Mouse (Mus musculus): ENCODE results near the gene Cybb. TPM values are rescaled to one million over a fixed set of nuclear protein-coding genes. Genes with fewer than 3 reads are reported as not detected.
A peak's percentile ranks its signal among the peaks of the same experiment; 100 is the strongest.
"Not testable (repeated sequence)": the region's sequence is repeated elsewhere in the genome, so short reads cannot be mapped to it uniquely, and the experiment has no call there.

Gene Cybb
- polyA plus RNA-seq (2015; fragmentation: Nextera tagmentation; extraction: Ambion mirVana) = 0.43 and 0.63 TPM in 2 replicates

- Histone ChIP-seq H3K4me3 (no peak within 1 kb of the TSS), H3K36me3 (no peaks in the 10 kb centered on the region), H3K9ac (replicated peaks) (no peak within 1 kb of the TSS), H3K9me3 (no peaks in the 10 kb centered on the region), H3K27ac (replicated peaks) (no peak within 1 kb of the TSS), H3K27me3 (no peaks in the 10 kb centered on the region), H3K4me2 (replicated peaks) (no peak within 1 kb of the TSS), H3K4me1 (no peaks in the 10 kb centered on the region)
- 76% methylated on average over 4 of the region's 4 CpGs for WGBS
- ATAC-seq (replicated peaks) = no peak
These were observed at the start of gene Cybb for GRCm38 (mm10) chrX:9487671-9488070. Gene Cybb, minus strand, starts transcription at chrX:9487771.

- Histone ChIP-seq H3K27me3 (no peaks in the 10 kb centered on the region), H3K9ac (replicated peaks) (no peak overlapping the region), H3K36me3 (no peaks in the 10 kb centered on the region), H3K27ac (replicated peaks) (no peak overlapping the region), H3K4me3 (no peak overlapping the region), H3K4me2 (replicated peaks) (no peak overlapping the region), H3K4me1 (no peaks in the 10 kb centered on the region), H3K9me3 (no peaks in the 10 kb centered on the region)
- WGBS = 96% methylated on average over 3 of the region's 3 CpGs
- ATAC-seq (replicated peaks) = no peak
These were observed 49.3 kb upstream of the Cybb start for GRCm38 (mm10) chrX:9536881-9537280.

- 26% methylated on average over 2 of the region's 2 CpGs for WGBS
- H3K4me3 ChIP-seq; H3K9ac ChIP-seq (replicated peaks); H3K27me3 ChIP-seq; H3K9me3 ChIP-seq; H3K36me3 ChIP-seq; H3K4me2 ChIP-seq (replicated peaks); H3K27ac ChIP-seq (replicated peaks); H3K4me1 ChIP-seq: not testable (repeated sequence)
- ATAC-seq (replicated peaks) = 0 out of 2 replicates have a peak, but pooled peaks have one; percentile 43
These were observed 32.4 kb upstream of the Cybb start for GRCm38 (mm10) chrX:9519969-9520368.

DNA sequence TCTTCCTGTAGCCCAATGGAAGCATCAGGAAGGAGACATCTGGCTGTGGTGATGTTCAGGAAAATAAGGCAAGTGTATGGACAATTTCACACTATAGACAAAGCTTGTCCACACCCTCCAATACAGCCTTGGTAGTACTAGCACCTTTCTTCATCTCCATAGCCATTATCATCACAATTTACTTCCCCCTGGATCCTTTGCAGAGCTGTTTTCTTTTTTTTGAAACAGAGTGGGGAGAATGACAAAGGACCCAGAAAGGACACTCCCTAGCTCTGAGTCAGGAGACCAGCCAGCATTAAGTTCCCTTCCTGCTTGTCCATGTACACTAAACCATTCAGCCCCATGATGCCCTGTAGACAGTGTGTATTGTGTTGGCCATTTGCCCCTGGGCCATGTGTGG lies 30.0 kb upstream of the Cybb start:
- H3K27ac ChIP-seq (replicated peaks); H3K4me1 ChIP-seq; H3K27me3 ChIP-seq; H3K36me3 ChIP-seq; H3K9ac ChIP-seq (replicated peaks); H3K4me2 ChIP-seq (replicated peaks); ATAC-seq (replicated peaks); H3K9me3 ChIP-seq; H3K4me3 ChIP-seq: not testable (repeated sequence)

DNA sequence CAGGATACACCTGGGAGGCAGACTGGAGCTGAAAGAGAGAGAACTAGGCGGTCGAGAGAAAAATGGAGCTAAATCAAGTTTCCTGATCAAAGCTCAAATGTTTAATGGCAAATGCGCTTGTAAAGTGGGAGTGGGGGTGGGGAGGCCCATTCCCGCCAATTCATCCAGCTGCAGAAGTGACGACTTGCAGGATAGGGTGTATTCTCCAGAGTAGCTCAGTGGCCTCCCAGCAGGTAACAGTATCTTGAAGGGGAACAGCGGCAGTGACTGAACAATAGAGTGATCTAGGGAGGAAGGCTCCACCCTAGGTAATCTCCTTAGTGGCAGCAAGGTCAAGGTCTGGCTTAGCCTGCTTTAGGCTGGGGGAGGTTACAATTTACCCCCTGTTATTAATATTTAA lies 12.5 kb downstream of the Cybb start:
- not testable (repeated sequence) for H3K4me1 ChIP-seq; H3K4me2 ChIP-seq (replicated peaks); ATAC-seq (replicated peaks); H3K4me3 ChIP-seq; H3K27ac ChIP-seq (replicated peaks); H3K9me3 ChIP-seq; H3K27me3 ChIP-seq; H3K9ac ChIP-seq (replicated peaks); H3K36me3 ChIP-seq
- WGBS = 89% methylated on average over 6 of the region's 6 CpGs

- Histone ChIP-seq H3K9ac (replicated peaks) (no peak overlapping the region), H3K9me3 (no peaks in the 10 kb centered on the region), H3K36me3 (no peaks in the 10 kb centered on the region), H3K4me1 (no peaks in the 10 kb centered on the region), H3K4me3 (no peak overlapping the region), H3K27me3 (no peaks in the 10 kb centered on the region), H3K4me2 (replicated peaks) (no peak overlapping the region), H3K27ac (replicated peaks) (no peak overlapping the region)
- ATAC-seq (replicated peaks) = no peak
These were observed 13.1 kb downstream of the Cybb start for GRCm38 (mm10) chrX:9474440-9474839.

GRCm38 (mm10) chrX:9473768-9474167 lies 13.8 kb downstream of the Cybb start:
- Histone ChIP-seq H3K9ac (replicated peaks) (no peak overlapping the region), H3K4me3 (no peak overlapping the region), H3K4me2 (replicated peaks) (no peak overlapping the region), H3K27me3 (no peaks in the 10 kb centered on the region), H3K4me1 (no peaks in the 10 kb centered on the region), H3K36me3 (no peaks in the 10 kb centered on the region), H3K27ac (replicated peaks) (no peak overlapping the region), H3K9me3 (no peaks in the 10 kb centered on the region)
- ATAC-seq (replicated peaks) = no peak
- WGBS = 71% methylated on average over 2 of the region's 2 CpGs

- no peak overlapping the region for H3K9ac ChIP-seq (replicated peaks)
- H3K36me3 ChIP-seq = no peaks in the 10 kb centered on the region
- WGBS = 37% methylated on average over 3 of the region's 3 CpGs
- H3K4me3 ChIP-seq = no peak overlapping the region
- no peak overlapping the region for H3K4me2 ChIP-seq (replicated peaks)
- H3K9me3 ChIP-seq = no peaks in the 10 kb centered on the region
- ATAC-seq (replicated peaks) = no peak
- H3K27ac ChIP-seq (replicated peaks) = no peak overlapping the region
- H3K4me1 ChIP-seq = no peaks in the 10 kb centered on the region
- H3K27me3 ChIP-seq = no peaks in the 10 kb centered on the region
These were observed 16.7 kb downstream of the Cybb start for GRCm38 (mm10) chrX:9470811-9471388.

- no peak for ATAC-seq (replicated peaks)
- no peaks in the 10 kb centered on the region for H3K36me3 ChIP-seq
- no peak overlapping the region for H3K4me2 ChIP-seq (replicated peaks)
These were observed 18.5 kb downstream of the Cybb start for GRCm38 (mm10) chrX:9469100-9469499.

DNA sequence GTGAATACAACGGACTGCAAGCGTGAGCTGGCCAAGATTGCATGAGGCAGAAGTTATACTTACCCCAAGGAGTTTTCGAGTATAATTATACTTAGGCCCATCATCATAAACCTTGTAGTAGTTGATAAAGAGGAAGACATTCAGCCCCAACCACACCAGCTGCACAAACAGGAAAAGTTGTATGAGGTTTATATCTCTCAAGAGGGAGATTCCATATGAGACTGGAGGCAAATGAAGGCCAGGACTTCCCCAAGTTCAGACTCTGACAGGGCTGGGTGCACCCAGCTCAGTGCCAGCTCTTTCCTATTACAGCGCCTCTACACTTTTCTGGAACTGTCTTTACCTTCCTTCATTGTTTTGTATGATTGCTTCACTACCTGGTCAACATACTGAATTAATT lies 20.6 kb downstream of the Cybb start:
- ATAC-seq (replicated peaks) = no peak
- Histone ChIP-seq H3K4me1 (no peaks in the 10 kb centered on the region), H3K9me3 (no peaks in the 10 kb centered on the region), H3K27ac (replicated peaks) (no peak overlapping the region), H3K9ac (replicated peaks) (no peak overlapping the region), H3K4me2 (replicated peaks) (no peak overlapping the region), H3K4me3 (no peak overlapping the region), H3K27me3 (no peaks in the 10 kb centered on the region), H3K36me3 (no peaks in the 10 kb centered on the region)
- WGBS = 91% methylated on average over 4 of the region's 4 CpGs

More at GRCm38 (mm10) chrX:9469100-9469499, 18.5 kb downstream of the Cybb start:
- no peak overlapping the region for H3K9ac ChIP-seq (replicated peaks)
- no peaks in the 10 kb centered on the region for H3K9me3 ChIP-seq
- H3K4me1 ChIP-seq = no peaks in the 10 kb centered on the region
- H3K4me3 ChIP-seq = no peak overlapping the region
- H3K27me3 ChIP-seq = no peaks in the 10 kb centered on the region
- no peak overlapping the region for H3K27ac ChIP-seq (replicated peaks)

GRCm38 (mm10) chrX:9465890-9466289 lies 21.7 kb downstream of the Cybb start:
- no peak overlapping the region for H3K9ac ChIP-seq (replicated peaks)
- no peak overlapping the region for H3K27ac ChIP-seq (replicated peaks)
- no peak for ATAC-seq (replicated peaks)
- H3K4me1 ChIP-seq = no peaks in the 10 kb centered on the region
- 66% methylated on average over 2 of the region's 2 CpGs for WGBS
- no peaks in the 10 kb centered on the region for H3K27me3 ChIP-seq
- H3K9me3 ChIP-seq = no peaks in the 10 kb centered on the region
- no peaks in the 10 kb centered on the region for H3K36me3 ChIP-seq
- H3K4me3 ChIP-seq = no peak overlapping the region
- H3K4me2 ChIP-seq (replicated peaks) = no peak overlapping the region

DNA sequence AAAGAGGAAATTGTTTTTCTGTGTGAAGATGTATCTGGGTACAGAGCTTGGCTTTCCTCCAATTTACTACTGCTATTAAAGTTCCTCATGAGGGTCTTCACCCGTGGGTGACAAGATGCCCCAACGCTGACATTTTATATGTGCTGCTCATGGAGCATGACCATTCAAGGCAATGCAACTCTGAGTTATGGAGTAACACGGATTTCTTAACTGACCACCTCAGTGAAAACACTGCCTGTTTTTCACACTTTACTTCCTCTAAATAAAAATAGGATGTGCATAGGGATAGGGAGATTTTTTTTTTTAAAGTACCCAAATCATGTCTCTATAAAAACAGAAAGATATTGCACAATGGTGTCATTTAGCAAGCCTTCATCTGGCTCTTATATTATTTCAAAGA lies 24.9 kb downstream of the Cybb start:
- no peaks in the 10 kb centered on the region for H3K36me3 ChIP-seq
- no peak overlapping the region for H3K4me3 ChIP-seq
- H3K9me3 ChIP-seq = no peaks in the 10 kb centered on the region
- H3K4me1 ChIP-seq = no peaks in the 10 kb centered on the region
- H3K27ac ChIP-seq (replicated peaks) = no peak overlapping the region
- H3K27me3 ChIP-seq = no peaks in the 10 kb centered on the region
- ATAC-seq (replicated peaks) = no peak
- 87% methylated on average over 3 of the region's 3 CpGs for WGBS
- no peak overlapping the region for H3K9ac ChIP-seq (replicated peaks)
- H3K4me2 ChIP-seq (replicated peaks) = no peak overlapping the region

DNA sequence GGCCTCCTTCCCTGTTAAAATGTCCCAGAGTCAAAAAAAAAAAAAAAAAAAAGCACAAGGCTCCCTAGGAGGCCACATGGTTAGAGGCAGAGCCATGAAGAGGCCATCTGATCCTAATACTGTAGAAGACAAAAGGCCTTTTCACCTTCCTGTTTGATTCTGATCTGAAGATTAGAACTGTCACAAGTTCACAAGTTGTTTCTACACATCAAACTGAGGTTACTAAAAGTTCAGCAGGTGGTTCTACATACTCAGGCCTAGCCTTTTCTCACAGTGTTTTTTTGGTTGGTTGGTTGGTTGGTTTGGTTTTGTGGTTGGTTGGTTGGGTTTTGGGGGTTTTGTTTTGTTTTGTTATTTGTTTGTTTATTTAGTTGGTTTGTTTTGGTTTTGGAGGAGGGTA lies 26.2 kb downstream of the Cybb start:
- no peak for ATAC-seq (replicated peaks)
- Histone ChIP-seq H3K9me3 (no peaks in the 10 kb centered on the region), H3K36me3 (no peaks in the 10 kb centered on the region), H3K4me2 (replicated peaks) (no peak overlapping the region), H3K27me3 (no peaks in the 10 kb centered on the region), H3K27ac (replicated peaks) (no peak overlapping the region), H3K4me3 (no peak overlapping the region), H3K4me1 (no peaks in the 10 kb centered on the region), H3K9ac (replicated peaks) (no peak overlapping the region)
